Mouse (Mus musculus) hindbrain, embryonic 12.5 days (tissue): ENCODE data around the gene Rbfox1. TPM values are rescaled to one million over a fixed set of nuclear protein-coding genes. Genes with fewer than 3 reads are reported as not detected.

Source experiments
- ATAC-seq: fragments of 200-750 bp; cut with Nextera tagmentation; 2 replicates; pipeline ENCODE4 v1.8.0; 2017; ENCODE audit warnings: moderate TSS enrichment; ENCODE audit not compliant: low FRiP score
- H3K27ac ChIP-seq: fragments of 300-500 bp; sonication (generic); 2 replicates; pipeline ENCODE4 v1.5.1; 2016; ENCODE audit warnings: mild to moderate bottlenecking
- H3K27me3 ChIP-seq: fragments of 300-500 bp; sonication (generic); 2 replicates; pipeline ENCODE4 v1.6.1; 2016; ENCODE audit warnings: mild to moderate bottlenecking
- H3K36me3 ChIP-seq: fragments of 300-500 bp; sonication (generic); 2 replicates; pipeline ENCODE4 v1.6.1; 2016; ENCODE audit warnings: mild to moderate bottlenecking
- H3K4me1 ChIP-seq: fragments of 300-500 bp; sonication (generic); 2 replicates; pipeline ENCODE4 v1.6.1; 2016
- H3K4me2 ChIP-seq: fragments of 300-500 bp; sonication (generic); replicated peaks from 2 replicates; pipeline ENCODE4 v1.6.1; 2016; ENCODE audit warnings: mild to moderate bottlenecking
- H3K4me3 ChIP-seq: fragments of 300-500 bp; sonication (generic); 2 replicates; pipeline ENCODE4 v1.5.1; 2016; ENCODE audit warnings: mild to moderate bottlenecking
- H3K9ac ChIP-seq: fragments of 300-500 bp; sonication (generic); 2 replicates; pipeline ENCODE4 v1.6.1; 2016; ENCODE audit warnings: mild to moderate bottlenecking, moderate library complexity
- H3K9me3 ChIP-seq: fragments of 300-500 bp; sonication (generic); replicated peaks from 2 replicates; pipeline ENCODE4 v1.6.1; 2016; ENCODE audit warnings: mild to moderate bottlenecking
- WGBS: fragments of 180-500 bp; shearing (Covaris S2); methylation state at CpG from one replicate; pipeline ENCODE4 v1.1.7; 2016; 5-methylcytosine and 5-hydroxymethylcytosine counted together
- polyA plus RNA-seq: library from polyadenylated mRNA; unstranded; fragments of >200 nt; fragmentation: Nextera tagmentation; extraction: Ambion mirVana; gene quantifications from 2 replicates; pipeline ENCODE4 v1.2.1, GENCODE M21; 2016

Rbfox1 gene
- polyA plus RNA-seq, 1 experiment from 2014 or later, result 50.1 TPM

- WGBS, result 61% methylated on average over 4 of the region's 4 CpGs
- ATAC-seq, result no peak
- 0 out of 2 replicates have a peak overlapping the region, but pooled peaks have one; percentile 36 for H3K27ac ChIP-seq
- H3K27me3 ChIP-seq, result no peaks in the 10 kb centered on the region
- no peak overlapping the region for H3K4me3 ChIP-seq
- H3K9me3 ChIP-seq, result no peaks in the 10 kb centered on the region
- peaks cover 11% of the 10 kb centered on the region for H3K4me1 ChIP-seq
- H3K4me2 ChIP-seq, result no peak overlapping the region
- H3K36me3 ChIP-seq, result no peaks in the 10 kb centered on the region
- H3K9ac ChIP-seq, result no peak overlapping the region
Observed at GRCm38 (mm10) chr16:7201816-7202215, 1316.7 kb downstream of the Rbfox1 start.

- WGBS, result 70% methylated on average over 2 of the region's 2 CpGs
- no peaks in the 10 kb centered on the region for H3K27me3 ChIP-seq
- H3K27ac ChIP-seq, result no peak overlapping the region
- no peak overlapping the region for H3K4me2 ChIP-seq
- no peak overlapping the region for H3K9ac ChIP-seq
- no peaks in the 10 kb centered on the region for H3K9me3 ChIP-seq
- no peak overlapping the region for H3K4me3 ChIP-seq
- H3K4me1 ChIP-seq, result no peaks in the 10 kb centered on the region
- ATAC-seq, result no peak
- no peaks in the 10 kb centered on the region for H3K36me3 ChIP-seq
Observed at GRCm38 (mm10) chr16:7206116-7206900, 1321.2 kb downstream of the Rbfox1 start.

- Histone ChIP-seq H3K4me1 (no peaks in the 10 kb centered on the region), H3K4me2 (no peak overlapping the region), H3K9ac (no peak overlapping the region), H3K4me3 (no peak overlapping the region), H3K27me3 (no peaks in the 10 kb centered on the region), H3K36me3 (no peaks in the 10 kb centered on the region), H3K27ac (no peak overlapping the region), H3K9me3 (no peaks in the 10 kb centered on the region)
- WGBS, result 57% methylated on average over 2 of the region's 2 CpGs
- no peak for ATAC-seq
Observed at GRCm38 (mm10) chr16:7207599-7207998, 1322.4 kb downstream of the Rbfox1 start.

- Histone ChIP-seq H3K27ac (no peak overlapping the region), H3K9me3 (no peaks in the 10 kb centered on the region), H3K27me3 (no peaks in the 10 kb centered on the region), H3K9ac (no peak overlapping the region), H3K4me3 (no peak overlapping the region), H3K36me3 (no peaks in the 10 kb centered on the region), H3K4me1 (peaks cover 3% of the 10 kb centered on the region; the same call in 1 of the 2 replicates), H3K4me2 (no peak overlapping the region)
- WGBS, result 79% methylated on average over 4 of the region's 4 CpGs
- ATAC-seq, result no peak
Observed at GRCm38 (mm10) chr16:7212756-7213155, 1327.6 kb downstream of the Rbfox1 start.

- no peak overlapping the region for H3K4me3 ChIP-seq
- H3K36me3 ChIP-seq, result 0 out of 2 replicates have a peak, but pooled peaks cover 7% of the 10 kb centered on the region
- peaks cover 6% of the 10 kb centered on the region; the same call in 1 of the 2 replicates for H3K4me1 ChIP-seq
- WGBS, result 83% methylated on average over 2 of the region's 2 CpGs
- H3K4me2 ChIP-seq, result no peak overlapping the region
- H3K27ac ChIP-seq, result no peak overlapping the region
- H3K9me3 ChIP-seq, result no peaks in the 10 kb centered on the region
- no peak for ATAC-seq
- no peak overlapping the region for H3K9ac ChIP-seq
- H3K27me3 ChIP-seq, result no peaks in the 10 kb centered on the region
Observed at GRCm38 (mm10) chr16:7223265-7223664, 1338.1 kb downstream of the Rbfox1 start.

GRCm38 (mm10) chr16:7226000-7226399 lies 1340.8 kb downstream of the Rbfox1 start:
- no peak overlapping the region for H3K9ac ChIP-seq
- no peak for ATAC-seq
- no peak overlapping the region for H3K4me3 ChIP-seq
- 0 out of 2 replicates have a peak, but pooled peaks cover 7% of the 10 kb centered on the region for H3K36me3 ChIP-seq
- no peaks in the 10 kb centered on the region for H3K27me3 ChIP-seq
- H3K27ac ChIP-seq, result no peak overlapping the region
- 67% methylated on average over 3 of the region's 3 CpGs for WGBS
- no peaks in the 10 kb centered on the region for H3K4me1 ChIP-seq
- H3K4me2 ChIP-seq, result no peak overlapping the region
- H3K9me3 ChIP-seq, result no peaks in the 10 kb centered on the region

GRCm38 (mm10) chr16:7228246-7228645 lies 1343.1 kb downstream of the Rbfox1 start:
- WGBS, result 87% methylated on average over 5 of the region's 5 CpGs
- H3K9me3 ChIP-seq, result no peaks in the 10 kb centered on the region

GRCm38 (mm10) chr16:7229232-7229631 lies 1344.1 kb downstream of the Rbfox1 start:
- H3K9ac ChIP-seq, result no peak overlapping the region
- H3K27ac ChIP-seq, result no peak overlapping the region
- H3K4me3 ChIP-seq, result no peak overlapping the region
- 0 out of 2 replicates have a peak, but pooled peaks cover 7% of the 10 kb centered on the region for H3K36me3 ChIP-seq
- no peak for ATAC-seq
- H3K4me1 ChIP-seq, result no peaks in the 10 kb centered on the region
- no peaks in the 10 kb centered on the region for H3K9me3 ChIP-seq
- H3K27me3 ChIP-seq, result no peaks in the 10 kb centered on the region
- WGBS, result 71% methylated on average over 4 of the region's 4 CpGs
- H3K4me2 ChIP-seq, result no peak overlapping the region

More at GRCm38 (mm10) chr16:7228246-7228645, 1343.1 kb downstream of the Rbfox1 start:
- Histone ChIP-seq H3K27ac (no peak overlapping the region), H3K4me2 (no peak overlapping the region), H3K27me3 (no peaks in the 10 kb centered on the region), H3K4me1 (no peaks in the 10 kb centered on the region), H3K4me3 (no peak overlapping the region), H3K36me3 (0 out of 2 replicates have a peak, but pooled peaks cover 7% of the 10 kb centered on the region), H3K9ac (no peak overlapping the region)
- ATAC-seq, result no peak

GRCm38 (mm10) chr16:7241627-7242026 lies 1356.5 kb downstream of the Rbfox1 start:
- no peaks in the 10 kb centered on the region for H3K36me3 ChIP-seq
- H3K4me2 ChIP-seq, result no peak overlapping the region
- H3K27ac ChIP-seq, result no peak overlapping the region
- ATAC-seq, result no peak
- H3K4me3 ChIP-seq, result no peak overlapping the region
- H3K27me3 ChIP-seq, result no peaks in the 10 kb centered on the region
- 71% methylated on average over 3 of the region's 3 CpGs for WGBS
- no peaks in the 10 kb centered on the region for H3K9me3 ChIP-seq
- no peak overlapping the region for H3K9ac ChIP-seq
- no peaks in the 10 kb centered on the region for H3K4me1 ChIP-seq

GRCm38 (mm10) chr16:7242501-7242900 lies 1357.3 kb downstream of the Rbfox1 start:
- Histone ChIP-seq H3K36me3 (no peaks in the 10 kb centered on the region), H3K9me3 (no peaks in the 10 kb centered on the region), H3K4me2 (no peak overlapping the region), H3K27ac (no peak overlapping the region), H3K9ac (no peak overlapping the region), H3K27me3 (no peaks in the 10 kb centered on the region), H3K4me1 (no peaks in the 10 kb centered on the region), H3K4me3 (no peak overlapping the region)
- no peak for ATAC-seq
- WGBS, result 83% methylated on average over 3 of the region's 3 CpGs

GRCm38 (mm10) chr16:7244382-7244781 lies 1359.2 kb downstream of the Rbfox1 start:
- no peak for ATAC-seq
- H3K27ac ChIP-seq, result no peak overlapping the region
- H3K9me3 ChIP-seq, result no peaks in the 10 kb centered on the region
- no peaks in the 10 kb centered on the region for H3K27me3 ChIP-seq
- H3K36me3 ChIP-seq, result no peaks in the 10 kb centered on the region
- no peak overlapping the region for H3K9ac ChIP-seq
- 80% methylated on average over 1 of the region's 1 CpGs for WGBS
- H3K4me1 ChIP-seq, result no peaks in the 10 kb centered on the region
- no peak overlapping the region for H3K4me3 ChIP-seq
- H3K4me2 ChIP-seq, result no peak overlapping the region

GRCm38 (mm10) chr16:7251696-7252095 lies 1366.5 kb downstream of the Rbfox1 start:
- H3K9me3 ChIP-seq, result no peaks in the 10 kb centered on the region
- WGBS, result 81% methylated on average over 4 of the region's 4 CpGs
- ATAC-seq, result no peak
- H3K9ac ChIP-seq, result no peak overlapping the region
- H3K4me3 ChIP-seq, result no peak overlapping the region
- H3K27me3 ChIP-seq, result no peaks in the 10 kb centered on the region
- H3K4me1 ChIP-seq, result 0 out of 2 replicates have a peak, but pooled peaks cover 5% of the 10 kb centered on the region
- no peak overlapping the region for H3K27ac ChIP-seq
- H3K4me2 ChIP-seq, result no peak overlapping the region
- no peaks in the 10 kb centered on the region for H3K36me3 ChIP-seq

- 89% methylated on average over 4 of the region's 4 CpGs for WGBS
Observed at GRCm38 (mm10) chr16:7257366-7257765, 1372.2 kb downstream of the Rbfox1 start.

More at GRCm38 (mm10) chr16:7257366-7257765, 1372.2 kb downstream of the Rbfox1 start:
- no peaks in the 10 kb centered on the region for H3K27me3 ChIP-seq
- no peak overlapping the region for H3K4me3 ChIP-seq
- H3K9me3 ChIP-seq, result no peaks in the 10 kb centered on the region
- H3K27ac ChIP-seq, result no peak overlapping the region
- H3K4me1 ChIP-seq, result no peaks in the 10 kb centered on the region
- H3K9ac ChIP-seq, result no peak overlapping the region
- H3K4me2 ChIP-seq, result no peak overlapping the region
- H3K36me3 ChIP-seq, result no peaks in the 10 kb centered on the region
- ATAC-seq, result no peak
